Mouse (Mus musculus) embryonic fibroblast, embryonic 13.5 days (primary cell): Measurements from ENCODE around the gene Tomm22.

Source experiments
- CTCF ChIP-seq: IDR thresholded peaks from 2 replicates; pipeline ENCODE4 v1.5.1; 2011; ENCODE audit warnings: mild to moderate bottlenecking, control low read depth, low read length, moderate library complexity, borderline replicate concordance; ENCODE audit not compliant: insufficient read depth
- POLR2A ChIP-seq: IDR thresholded peaks from 2 replicates; pipeline ENCODE4 v1.6.1; 2011; ENCODE audit warnings: low read depth, mild to moderate bottlenecking, control low read depth, low read length, moderate library complexity

DNA sequence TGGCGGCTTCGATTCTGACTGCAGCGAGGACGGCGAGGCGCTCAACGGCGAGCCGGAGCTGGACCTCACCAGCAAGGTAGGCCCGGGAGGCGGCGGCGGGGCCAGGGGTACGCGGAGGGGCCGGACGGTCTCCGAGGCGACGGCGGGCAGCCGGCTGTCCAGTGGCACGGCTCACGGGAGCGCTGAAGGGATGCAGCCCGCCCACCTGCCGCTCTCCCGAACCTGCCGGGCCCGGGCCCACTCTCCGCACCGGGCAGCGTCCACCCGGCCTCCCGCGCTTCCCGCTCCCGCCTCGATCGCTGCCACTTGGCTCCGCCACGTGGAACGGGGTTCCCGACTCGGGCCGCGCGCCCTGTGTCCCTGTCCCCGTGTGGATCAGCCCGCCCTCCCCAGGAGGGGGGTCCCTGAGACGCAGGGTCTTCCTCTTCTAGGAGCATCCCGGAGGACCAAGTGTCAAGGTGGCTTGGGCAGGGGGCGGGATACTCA, 20.4 kb downstream of the Tomm22 start:
- TF ChIP-seq CTCF (no peak), POLR2A (no peak)
